Mouse (Mus musculus) neutrophil, adult 83 days (primary cell): ENCODE measurements around the gene Aldh8a1. TPM values are rescaled to one million over a fixed set of nuclear protein-coding genes. Genes with fewer than 3 reads are reported as not detected.

Experiments
- total RNA-seq, 2 experiments: library from RNA; stranded (reverse); gene quantifications; one replicate each; pipeline ENCODE4 v1.2.4; 2023

Gene Aldh8a1
- total RNA-seq: not detected

DNA sequence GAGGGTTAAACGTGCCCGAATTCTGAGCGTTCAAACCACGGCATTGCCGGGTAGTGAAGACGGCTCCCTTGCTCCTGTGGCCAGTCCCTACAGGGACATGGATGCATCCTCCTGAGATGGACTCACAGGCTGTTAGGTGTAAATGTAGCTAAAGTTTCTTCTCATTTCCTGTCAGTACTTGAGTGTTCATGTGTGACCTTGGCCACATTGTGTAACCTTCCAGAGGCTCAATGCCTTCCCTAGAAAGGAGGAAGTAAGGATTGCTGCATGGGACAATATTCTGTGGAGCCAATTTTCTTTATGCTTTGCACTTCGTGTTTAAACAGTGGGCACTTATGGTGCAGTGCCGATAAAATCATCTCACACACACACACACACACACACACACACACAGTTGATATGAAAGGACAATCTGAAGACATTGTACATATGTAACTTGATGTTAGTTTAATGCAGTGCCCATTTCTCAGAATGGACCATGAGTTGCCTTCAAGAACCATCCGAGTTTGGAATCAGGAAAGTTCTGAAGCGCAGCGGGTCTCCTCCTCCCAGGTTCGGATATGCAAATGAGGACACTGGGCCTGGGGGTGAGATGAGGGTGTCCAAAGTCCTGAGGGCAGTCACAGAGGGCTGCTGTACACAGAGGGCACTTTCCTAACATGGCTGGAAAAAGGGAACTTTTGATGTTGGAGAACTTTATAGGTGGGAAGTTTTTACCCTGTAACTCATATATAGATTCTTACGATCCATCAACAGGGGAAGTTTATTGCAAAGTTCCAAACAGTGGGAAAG, at the start of gene Aldh8a1:
Gene Aldh8a1 (plus strand): TSS at position 610 of the 792 bp plus-strand sequence.

Other genes starting within 250 kb of the Aldh8a1 start
- 10 to 100 TPM; 64.4 to 68.7 TPM for gene Myb, start 216.3 kb upstream of the Aldh8a1 start, total RNA-seq
- gene Hbs1l, start 81.3 kb upstream of the Aldh8a1 start, total RNA-seq: 10 to 100 TPM; 40.8 to 43.9 TPM
- gene 1700020N01Rik, start 215.9 kb downstream of the Aldh8a1 start, total RNA-seq: not detected